Mouse (Mus musculus): ENCODE results near the gene Plxna1. TPM values are rescaled to one million over a fixed set of nuclear protein-coding genes. Genes with fewer than 3 reads are reported as not detected.

Gene Plxna1
- 100 to 1,000 TPM; 162 to 166 TPM for total RNA-seq (2021)
- long read RNA-seq, experiment 1, full-length matches to known transcripts: 1 of 37 reads
- long read RNA-seq, experiment 1, partial matches to known transcripts: 6 of 37 reads
- long read RNA-seq, experiment 1, other reads (novel, unspliced or antisense): 30 of 37 reads
- long read RNA-seq, experiment 2, full-length matches to known transcripts: 1 of 51 reads
- long read RNA-seq, experiment 2, partial matches to known transcripts: 8 of 51 reads
- long read RNA-seq, experiment 2, other reads (novel, unspliced or antisense): 42 of 51 reads

GRCm38 (mm10) chr6:89362281-89363106 is at the start of gene Plxna1:
Plxna1 (minus strand) TSS chr6:89362620.
- DNase-seq (ENCODE audit: low spot score in 2 of 2): peak in 1 of 2 experiments; percentile 73

DNA sequence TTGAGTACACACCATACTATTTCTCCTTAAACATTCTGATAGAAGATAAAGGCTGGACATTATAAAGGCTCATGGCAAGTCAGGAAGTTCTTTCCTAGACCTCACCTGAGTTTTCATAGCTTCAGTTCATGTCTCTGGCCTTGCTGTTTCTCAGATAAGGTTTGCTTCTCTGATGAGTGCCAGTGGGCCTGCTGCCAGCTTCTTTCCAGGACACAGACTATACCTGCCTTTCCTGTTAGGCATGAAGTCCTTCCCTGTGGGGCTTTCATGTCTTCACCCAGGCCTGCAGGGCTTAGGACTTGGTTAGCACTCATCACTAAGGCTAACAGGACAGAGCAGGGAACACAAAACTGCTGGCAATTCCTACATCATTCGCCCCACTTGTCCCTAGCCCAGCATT is 46.6 kb upstream of the Plxna1 start:
- DNase-seq (ENCODE audit: low spot score in 2 of 2): no peak

DNA sequence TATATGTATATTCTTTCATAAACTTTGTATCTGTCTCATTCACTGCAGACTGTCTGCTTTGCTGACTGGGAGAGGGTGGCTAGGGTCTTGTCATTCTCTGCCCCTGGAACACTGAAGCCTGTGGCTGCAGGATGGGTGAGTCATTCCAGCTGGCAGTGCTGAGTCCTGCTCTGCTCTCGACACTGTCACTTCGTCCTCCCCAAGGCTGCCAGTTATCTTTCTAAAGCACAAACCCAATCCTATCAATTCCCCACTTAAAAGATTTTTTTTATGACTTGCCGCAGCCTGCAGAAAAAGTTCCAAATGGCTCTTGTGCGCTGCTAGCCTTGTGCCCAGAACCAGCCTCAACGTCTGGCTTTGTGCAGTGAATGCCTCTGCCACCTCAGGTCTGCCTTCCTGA is 45.8 kb upstream of the Plxna1 start:
- DNase-seq (ENCODE audit: low spot score in 2 of 2): no peak

GRCm38 (mm10) chr6:89407247-89407889 is 44.9 kb upstream of the Plxna1 start:
- peak in 1 of 2 experiments; percentile 15 for DNase-seq (ENCODE audit: low spot score in 2 of 2)

- DNase-seq (ENCODE audit: low spot score in 2 of 2): no peak
These were observed 42.5 kb upstream of the Plxna1 start for GRCm38 (mm10) chr6:89404964-89405363.

DNA sequence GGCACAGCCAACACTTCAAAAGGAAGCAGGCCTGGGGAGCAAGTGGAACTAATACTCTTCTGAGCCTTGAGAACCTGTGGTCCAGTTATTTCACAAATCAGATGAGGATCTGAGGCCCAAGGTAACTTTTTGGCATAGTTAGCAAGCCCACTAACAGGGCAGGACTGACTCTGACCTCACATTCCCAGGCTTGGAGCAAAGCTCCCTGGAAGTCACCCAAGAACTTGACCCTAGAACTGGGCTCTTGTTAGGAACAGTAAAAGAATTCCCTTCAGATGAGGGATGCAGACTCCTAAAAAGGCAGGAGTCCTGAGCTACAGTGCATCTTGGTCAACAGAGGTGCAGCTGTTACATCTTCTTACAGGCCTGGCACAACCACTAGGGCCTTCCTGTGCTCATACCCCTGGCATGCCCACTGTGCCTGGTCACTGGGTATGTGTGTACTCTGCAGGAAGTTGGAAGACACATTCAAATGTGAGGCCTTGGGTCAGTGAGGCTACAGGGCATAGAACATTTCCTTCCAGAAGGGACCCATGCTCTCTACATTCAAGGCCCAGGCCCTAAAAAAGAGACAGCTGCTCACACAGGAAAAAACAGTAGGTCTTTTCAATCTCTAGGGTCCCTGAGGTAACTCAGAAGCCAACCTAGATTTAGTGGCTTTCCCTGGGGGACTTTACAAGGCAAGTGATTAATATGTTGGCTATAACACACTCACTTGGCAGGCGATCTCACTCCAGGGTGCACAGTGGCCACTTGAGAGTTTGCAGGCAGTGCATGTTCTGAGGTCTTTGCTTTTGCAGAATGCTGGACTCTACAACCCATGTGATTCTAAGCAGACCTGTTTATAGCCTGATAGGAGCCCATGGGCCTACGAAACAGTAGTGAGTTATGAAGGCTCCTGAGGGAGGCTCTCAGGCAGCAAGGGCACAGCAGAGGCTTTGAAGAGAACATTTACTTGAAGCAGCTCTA is 41.1 kb upstream of the Plxna1 start:
- no peak for DNase-seq (ENCODE audit: low spot score in 2 of 2)

- no peak for DNase-seq (ENCODE audit: low spot score in 2 of 2)
These were observed 40.0 kb upstream of the Plxna1 start for GRCm38 (mm10) chr6:89402406-89402805.

DNA sequence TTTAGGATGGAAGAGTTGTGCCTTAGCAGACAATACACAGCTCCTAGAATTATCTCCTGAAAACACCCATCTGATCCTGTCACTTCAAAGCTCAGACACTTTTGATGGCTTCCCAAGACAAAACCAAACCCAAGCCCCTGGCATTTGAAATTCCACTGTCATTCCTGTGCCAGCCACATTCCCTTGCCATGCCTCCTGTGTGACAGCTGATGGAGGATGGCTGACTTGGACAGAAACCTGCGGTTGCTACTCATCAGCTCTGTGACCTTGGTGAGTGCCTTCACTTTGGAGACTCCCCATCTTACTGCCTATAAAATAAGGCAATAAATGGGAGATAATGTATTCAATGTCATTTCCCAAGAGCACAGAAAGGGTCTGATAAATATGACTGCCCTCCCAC is 37.1 kb upstream of the Plxna1 start:
- no peak for DNase-seq (ENCODE audit: low spot score in 2 of 2)

DNA sequence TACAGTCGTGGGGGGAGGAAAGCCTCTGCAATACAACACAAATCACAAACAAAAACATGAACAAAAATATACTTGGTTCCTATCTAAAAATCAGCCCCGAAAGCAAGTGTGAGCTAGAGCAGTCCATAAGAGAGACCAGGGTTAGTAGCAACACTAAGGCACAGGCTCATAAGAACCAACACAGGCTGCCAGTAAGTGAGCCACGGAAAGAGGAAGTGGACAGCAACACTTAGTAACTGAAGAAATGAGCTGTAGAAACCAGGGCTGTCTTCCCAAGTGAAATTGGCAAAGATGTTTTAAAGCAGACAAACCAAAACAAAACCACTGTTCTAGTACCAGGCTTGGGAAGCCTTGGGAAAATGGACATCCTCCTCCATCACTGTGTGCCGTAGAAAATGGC is 35.5 kb upstream of the Plxna1 start:
- no peak for DNase-seq (ENCODE audit: low spot score in 2 of 2)

DNA sequence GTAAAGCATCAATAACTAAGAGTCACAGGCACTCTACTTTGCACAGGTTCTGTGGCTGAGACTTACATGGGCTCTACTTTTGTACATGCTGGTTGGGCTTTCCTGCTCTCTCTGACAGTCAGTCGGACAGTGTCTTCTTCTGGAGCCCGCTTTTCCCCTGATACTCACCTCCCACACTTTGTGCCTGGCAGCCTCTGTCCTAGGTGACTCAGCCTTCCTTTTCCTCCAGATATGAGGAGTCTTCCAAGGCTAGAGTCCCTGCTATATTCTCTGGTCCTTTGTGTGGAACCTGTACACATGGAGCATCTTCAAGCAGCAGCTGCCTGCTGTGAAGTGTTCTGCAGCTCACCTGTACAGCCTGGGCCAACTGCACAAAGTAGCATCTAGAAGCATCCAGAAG is 31.4 kb upstream of the Plxna1 start:
- DNase-seq (ENCODE audit: low spot score in 2 of 2): no peak

- no peak for DNase-seq (ENCODE audit: low spot score in 2 of 2)
These were observed 29.8 kb upstream of the Plxna1 start for GRCm38 (mm10) chr6:89392213-89392612.

GRCm38 (mm10) chr6:89389771-89390170 is 27.4 kb upstream of the Plxna1 start:
- DNase-seq (ENCODE audit: low spot score in 2 of 2): no peak

- DNase-seq (ENCODE audit: low spot score in 2 of 2): no peak
These were observed 24.5 kb upstream of the Plxna1 start for GRCm38 (mm10) chr6:89386956-89387355.

GRCm38 (mm10) chr6:89384699-89385098 is 22.3 kb upstream of the Plxna1 start:
- no peak for DNase-seq (ENCODE audit: low spot score in 2 of 2)

DNA sequence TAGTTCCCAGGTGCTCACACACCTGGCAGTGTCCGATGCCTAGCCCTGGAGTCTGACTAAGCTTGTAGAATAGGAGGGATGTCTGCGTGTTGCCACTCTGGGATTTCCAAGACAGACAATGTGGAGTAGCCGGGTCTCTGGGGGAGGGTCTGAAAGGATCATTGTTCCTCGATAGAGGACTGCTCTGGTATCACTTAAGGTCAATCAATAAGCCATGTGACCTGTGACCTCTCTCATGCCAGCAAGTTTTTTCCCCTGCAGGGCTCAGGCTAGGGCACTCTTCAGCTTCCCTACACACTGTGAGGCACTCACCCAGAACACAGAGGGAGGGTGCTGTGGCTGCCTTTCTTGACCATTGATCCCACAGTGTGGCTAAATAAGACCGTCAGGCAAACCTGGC is 19.4 kb upstream of the Plxna1 start:
- no peak for DNase-seq (ENCODE audit: low spot score in 2 of 2)

GRCm38 (mm10) chr6:89381172-89381571 is 18.8 kb upstream of the Plxna1 start:
- no peak for DNase-seq (ENCODE audit: low spot score in 2 of 2)

DNA sequence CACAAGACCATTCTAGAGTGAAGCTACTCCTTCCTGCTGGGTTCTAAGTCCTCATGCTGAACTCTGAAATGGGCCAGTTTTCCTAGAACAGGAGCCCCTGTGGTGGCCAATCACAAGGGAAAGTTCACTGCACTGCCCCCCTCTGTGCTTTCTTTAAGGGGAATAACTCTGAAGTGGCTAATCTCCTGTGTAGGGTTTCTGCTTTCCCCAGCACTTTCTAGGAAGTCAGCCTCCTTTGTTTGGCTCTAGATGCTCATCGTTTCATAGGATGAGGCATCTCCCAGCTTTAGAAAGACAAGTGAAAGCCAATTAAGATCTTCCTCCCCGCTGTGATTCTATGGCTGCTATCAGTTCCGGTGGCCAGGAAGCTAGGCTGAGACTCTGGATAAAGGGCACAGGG is 18.3 kb upstream of the Plxna1 start:
- no peak for DNase-seq (ENCODE audit: low spot score in 2 of 2)

DNA sequence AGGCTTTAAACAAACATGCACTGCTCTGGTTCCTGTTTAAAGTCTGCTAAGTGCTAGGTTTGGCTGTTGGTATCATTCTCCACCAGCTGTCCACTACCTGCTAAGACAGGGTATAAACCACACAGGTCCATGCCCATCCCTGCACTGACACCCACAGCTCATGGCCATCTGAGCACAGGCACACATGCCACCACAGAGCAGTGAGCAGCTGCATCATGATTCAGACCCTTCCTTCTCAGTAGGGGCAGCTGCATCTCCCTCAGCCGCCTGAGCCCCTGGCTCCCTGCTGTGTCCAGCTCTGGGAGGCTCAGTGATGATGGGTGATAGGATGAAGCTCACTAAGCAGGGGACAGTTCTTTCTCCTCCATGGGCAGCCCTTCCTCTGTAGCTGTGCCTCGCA is 15.8 kb upstream of the Plxna1 start:
- DNase-seq (ENCODE audit: low spot score in 2 of 2): no peak

GRCm38 (mm10) chr6:89368812-89369211 is 6.4 kb upstream of the Plxna1 start:
- no peak for DNase-seq (ENCODE audit: low spot score in 2 of 2)

GRCm38 (mm10) chr6:89364342-89364741 is 1.9 kb upstream of the Plxna1 start:
- DNase-seq (ENCODE audit: low spot score in 2 of 2): no peak

GRCm38 (mm10) chr6:89363107-89363451 is 659 bp upstream of the Plxna1 start:
- DNase-seq (ENCODE audit: low spot score in 2 of 2): no peak

Measured in layer of hippocampus, postnatal 14 days (tissue).